In the genomic region with DNA sequence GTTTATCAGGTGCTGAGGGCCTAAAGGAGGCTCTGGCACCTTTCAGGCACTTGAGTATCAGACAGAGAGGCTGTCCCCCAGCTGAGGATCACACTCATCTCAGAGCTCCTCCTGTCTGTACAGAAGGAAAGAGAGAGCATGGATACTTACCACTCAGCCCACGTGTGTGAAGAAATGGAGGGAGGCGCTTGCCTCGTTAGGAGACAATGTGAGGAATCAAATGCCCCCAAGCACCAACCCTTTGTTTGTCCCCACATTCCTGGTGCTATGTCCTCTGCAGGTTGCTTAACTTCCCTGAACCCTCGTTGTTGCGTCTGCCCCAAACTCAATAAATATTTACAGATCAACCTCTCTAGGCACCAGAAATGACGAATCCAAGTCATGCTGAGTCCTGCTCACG, we compare ENCODE assay signal across 8 mouse cellular contexts. TPM values are rescaled to one million over a fixed set of nuclear protein-coding genes. Genes with fewer than 3 reads are reported as not detected.
DNase-seq lines count a peak whose midpoint lies in the region; ATAC-seq and TF ChIP-seq lines count a peak whose summit lies in the region.

No protein-coding gene starts in this region.

- peak overlapping the region; percentile 90; the same call in 1 of the 2 replicates for H3K27ac ChIP-seq in heart, embryonic 10.5 days
- peak overlapping the region; percentile 90; the same call in 1 of the 2 replicates for H3K27ac ChIP-seq in lung, postnatal 0 days (ENCODE audit: low read length)
- H3K27ac ChIP-seq in embryonic facial prominence, embryonic 15.5 days (replicated peaks), result peak overlapping the region; percentile 94
- no peak overlapping the region for H3K27ac ChIP-seq in neural tube, embryonic 15.5 days (replicated peaks)

- no peak for ATAC-seq in lung, postnatal 0 days
- no peak for ATAC-seq in embryonic facial prominence, embryonic 15.5 days (ENCODE audit: insufficient number of reproducible peaks, low FRiP score, low TSS enrichment, low read depth)
- no peak for ATAC-seq in neural tube, embryonic 15.5 days (ENCODE audit: low FRiP score)

- intact Hi-C loops in heart, postnatal 14 days (cut with DNase I), result loop anchor here (2.0 to 5.0 kb wide), 2 partner anchors 28 to 93 kb away; a partner anchor contains a TSS
- intact Hi-C loops in gastrocnemius, postnatal 36 days (cut with DNase I), result loop anchor here (5.0 kb wide), 2 partner anchors 33 to 93 kb away; a partner anchor contains a TSS

- H3K36me3 ChIP-seq in heart, embryonic 10.5 days, result peaks cover 15% of the 10 kb centered on the region
- no peaks in the 10 kb centered on the region for H3K36me3 ChIP-seq in lung, postnatal 0 days (ENCODE audit: insufficient read depth, low read length)
- H3K36me3 ChIP-seq in embryonic facial prominence, embryonic 15.5 days, result 0 out of 2 replicates have a peak, but pooled peaks cover 4% of the 10 kb centered on the region
- H3K36me3 ChIP-seq in neural tube, embryonic 15.5 days, result no peaks in the 10 kb centered on the region

- TF ChIP-seq EP300 in lung, postnatal 0 days (IDR thresholded peaks at IDR 0.05), result peak; percentile 51

- TF ChIP-seq CTCF in lung, postnatal 0 days (IDR thresholded peaks at IDR 0.05), result no peak

- 22% methylated on average over 7 of the region's 7 CpGs for WGBS in heart, embryonic 10.5 days
- WGBS in lung, postnatal 0 days, result 34% methylated on average over 7 of the region's 7 CpGs
- 38% methylated on average over 7 of the region's 7 CpGs for WGBS in embryonic facial prominence, embryonic 15.5 days
- 28% methylated on average over 7 of the region's 7 CpGs for WGBS in neural tube, embryonic 15.5 days

- peak overlapping the region; percentile 14; the same call in 1 of the 2 replicates for H3K4me2 ChIP-seq in lung, postnatal 0 days (replicated peaks; ENCODE audit: low read depth, low read length)
- H3K4me2 ChIP-seq in embryonic facial prominence, embryonic 15.5 days (replicated peaks), result peak overlapping the region; percentile 80; the same call in 1 of the 2 replicates
- 0 out of 2 replicates have a peak overlapping the region, but pooled peaks have one; percentile 0 for H3K4me2 ChIP-seq in neural tube, embryonic 15.5 days

- peaks cover 86% of the 10 kb centered on the region for H3K4me1 ChIP-seq in heart, embryonic 10.5 days
- H3K4me1 ChIP-seq in lung, postnatal 0 days (ENCODE audit: insufficient read depth, low read depth, low read length), result peaks cover 42% of the 10 kb centered on the region; the same call in 1 of the 2 replicates
- H3K4me1 ChIP-seq in embryonic facial prominence, embryonic 15.5 days, result peaks cover 79% of the 10 kb centered on the region
- peaks cover 77% of the 10 kb centered on the region for H3K4me1 ChIP-seq in neural tube, embryonic 15.5 days

- H3K9ac ChIP-seq in lung, postnatal 0 days (replicated peaks; ENCODE audit: low read depth), result no peak overlapping the region
- H3K9ac ChIP-seq in embryonic facial prominence, embryonic 15.5 days, result no peak overlapping the region
- no peak overlapping the region for H3K9ac ChIP-seq in neural tube, embryonic 15.5 days (replicated peaks)

- peaks cover 26% of the 10 kb centered on the region for H3K27me3 ChIP-seq in heart, embryonic 10.5 days (ENCODE audit: insufficient read depth, poor library complexity, severe bottlenecking)
- no peaks in the 10 kb centered on the region for H3K27me3 ChIP-seq in lung, postnatal 0 days (replicated peaks; ENCODE audit: insufficient read depth, low read length)
- H3K27me3 ChIP-seq in embryonic facial prominence, embryonic 15.5 days, result 0 out of 2 replicates have a peak, but pooled peaks cover 3% of the 10 kb centered on the region
- H3K27me3 ChIP-seq in neural tube, embryonic 15.5 days (replicated peaks), result peaks cover 13% of the 10 kb centered on the region

- H3K9me3 ChIP-seq in heart, embryonic 10.5 days, result no peaks in the 10 kb centered on the region
- H3K9me3 ChIP-seq in lung, postnatal 0 days (ENCODE audit: low read length), result no peaks in the 10 kb centered on the region
- H3K9me3 ChIP-seq in embryonic facial prominence, embryonic 15.5 days (replicated peaks), result no peaks in the 10 kb centered on the region
- no peaks in the 10 kb centered on the region for H3K9me3 ChIP-seq in neural tube, embryonic 15.5 days (replicated peaks)

- peak; percentile 73 for DNase-seq in heart, embryonic 10.5 days (ENCODE audit: low spot score)
- DNase-seq in heart, postnatal 14 days, result no peak
- no peak for DNase-seq in lung, postnatal 0 days (ENCODE audit: low spot score)
- DNase-seq in lung, postnatal 14 days, result no peak
- no peak for DNase-seq in gastrocnemius, postnatal 36 days
- DNase-seq in right cerebral cortex, postnatal 14 days, result no peak

- peak overlapping the region; percentile 57; the same call in 1 of the 2 replicates for H3K4me3 ChIP-seq in heart, embryonic 10.5 days
- no peak overlapping the region for H3K4me3 ChIP-seq in lung, postnatal 0 days (ENCODE audit: low read depth, low read length)
- no peak overlapping the region for H3K4me3 ChIP-seq in embryonic facial prominence, embryonic 15.5 days (replicated peaks)
- H3K4me3 ChIP-seq in neural tube, embryonic 15.5 days (replicated peaks), result no peak overlapping the region

RNA-seq across cellular contexts. Expression of a gene that starts 4.8 kb away (rescaled TPM):
- polyA plus RNA-seq in heart, embryonic 10.5 days (2016; fragmentation: Nextera tagmentation; extraction: Ambion mirVana), result 6.9 and 10.6 TPM in 2 replicates
- total RNA-seq in heart, postnatal 14 days (2021), result 1 to 10 TPM; 4.1 to 5.1 TPM
- 27.5 and 57.0 TPM in 2 replicates for polyA plus RNA-seq in lung, postnatal 0 days (2015; fragmentation: Nextera tagmentation; extraction: Ambion mirVana)
- 20.8 and 21.2 TPM in 2 replicates for polyA plus RNA-seq in embryonic facial prominence, embryonic 15.5 days (2015; fragmentation: Nextera tagmentation; extraction: Ambion mirVana)
- 6.7 and 13.2 TPM in 2 replicates for polyA plus RNA-seq in neural tube, embryonic 15.5 days (2015; fragmentation: Nextera tagmentation; extraction: Ambion mirVana)
- total RNA-seq in gastrocnemius, postnatal 36 days (2021), result 1 to 10 TPM; 1.8 to 4.7 TPM

RNA-seq across cellular contexts. Expression of a gene that starts 21.0 kb away (rescaled TPM):
- polyA plus RNA-seq in heart, embryonic 10.5 days (2016; fragmentation: Nextera tagmentation; extraction: Ambion mirVana), result 34.0 and 38.5 TPM in 2 replicates
- total RNA-seq in heart, postnatal 14 days (2021), result 10 to 100 TPM; 20.5 to 22.3 TPM
- polyA plus RNA-seq in lung, postnatal 0 days (2015; fragmentation: Nextera tagmentation; extraction: Ambion mirVana), result 88.6 and 89.5 TPM in 2 replicates
- 39.9 and 41.2 TPM in 2 replicates for polyA plus RNA-seq in embryonic facial prominence, embryonic 15.5 days (2015; fragmentation: Nextera tagmentation; extraction: Ambion mirVana)
- 60.7 and 62.8 TPM in 2 replicates for polyA plus RNA-seq in neural tube, embryonic 15.5 days (2015; fragmentation: Nextera tagmentation; extraction: Ambion mirVana)
- 10 to 100 TPM; 17.9 to 18.9 TPM for total RNA-seq in gastrocnemius, postnatal 36 days (2021)

Comparison
In these comparisons a context has a peak if more than half of its experiments do, and no peak if none do; other contexts are left out.
1. H3K4me2 ChIP-seq: peak in every context shown above with its lines; median percentile 80 in embryonic facial prominence, embryonic 15.5 days; 14 in lung, postnatal 0 days; 0 in neural tube, embryonic 15.5 days.